Mouse (Mus musculus) stomach, embryonic 15.5 days (tissue): Measurements from ENCODE around the gene Apol11a. TPM values are rescaled to one million over a fixed set of nuclear protein-coding genes. Genes with fewer than 3 reads are reported as not detected.
"Not testable (repeated sequence)": the region's sequence is repeated elsewhere in the genome, so short reads cannot be mapped to it uniquely, and the experiment has no call there.

Source experiments
- ATAC-seq: fragments of 200-750 bp; cut with Nextera tagmentation; 2 replicates; pipeline ENCODE4 v1.8.0; 2017; ENCODE audit warnings: low read depth, moderate number of reproducible peaks, moderate TSS enrichment; ENCODE audit not compliant: insufficient read depth, low FRiP score
- H3K27ac ChIP-seq: fragments of 300-500 bp; sonication (generic); 2 replicates; pipeline ENCODE4 v1.5.1; 2015; ENCODE audit warnings: mild to moderate bottlenecking, inconsistent platforms
- H3K27me3 ChIP-seq: fragments of 300-500 bp; sonication (generic); replicated peaks from 2 replicates; pipeline ENCODE4 v1.6.1; 2015; ENCODE audit warnings: inconsistent platforms
- H3K36me3 ChIP-seq: fragments of 300-500 bp; sonication (generic); 2 replicates; pipeline ENCODE4 v1.6.1; 2015; ENCODE audit warnings: inconsistent platforms
- H3K4me1 ChIP-seq: fragments of 300-500 bp; sonication (generic); 2 replicates; pipeline ENCODE4 v1.6.1; 2015; ENCODE audit warnings: inconsistent platforms
- H3K4me2 ChIP-seq: fragments of 300-500 bp; sonication (generic); 2 replicates; pipeline ENCODE4 v1.6.1; 2015; ENCODE audit warnings: mild to moderate bottlenecking, inconsistent platforms
- H3K4me3 ChIP-seq: fragments of 300-500 bp; sonication (generic); replicated peaks from 2 replicates; pipeline ENCODE4 v1.5.1; 2015; ENCODE audit warnings: inconsistent platforms
- H3K9ac ChIP-seq: fragments of 300-500 bp; sonication (generic); 2 replicates; pipeline ENCODE4 v1.6.1; 2015; ENCODE audit warnings: inconsistent platforms
- H3K9me3 ChIP-seq: fragments of 300-500 bp; sonication (generic); 2 replicates; pipeline ENCODE4 v1.6.1; 2016; ENCODE audit warnings: inconsistent platforms
- WGBS: fragments of 180-500 bp; shearing (Covaris S2); methylation state at CpG from one replicate; pipeline ENCODE4 v1.1.7; 2015; 5-methylcytosine and 5-hydroxymethylcytosine counted together
- polyA plus RNA-seq: library from polyadenylated mRNA; unstranded; fragments of >200 nt; fragmentation: Nextera tagmentation; extraction: Ambion mirVana; gene quantifications from 2 replicates; pipeline ENCODE4 v1.2.1, GENCODE M21; 2015

Gene Apol11a
- polyA plus RNA-seq, result not detected in 2 replicates

- not testable (repeated sequence) for H3K4me1 ChIP-seq, H3K27ac ChIP-seq, ATAC-seq, H3K36me3 ChIP-seq, H3K4me2 ChIP-seq, H3K27me3 ChIP-seq, H3K4me3 ChIP-seq, H3K9ac ChIP-seq, H3K9me3 ChIP-seq
Measured at GRCm38 (mm10) chr15:77507966-77508365, at the start of gene Apol11a. TSS of gene Apol11a (plus strand) at chr15:77508271.

DNA sequence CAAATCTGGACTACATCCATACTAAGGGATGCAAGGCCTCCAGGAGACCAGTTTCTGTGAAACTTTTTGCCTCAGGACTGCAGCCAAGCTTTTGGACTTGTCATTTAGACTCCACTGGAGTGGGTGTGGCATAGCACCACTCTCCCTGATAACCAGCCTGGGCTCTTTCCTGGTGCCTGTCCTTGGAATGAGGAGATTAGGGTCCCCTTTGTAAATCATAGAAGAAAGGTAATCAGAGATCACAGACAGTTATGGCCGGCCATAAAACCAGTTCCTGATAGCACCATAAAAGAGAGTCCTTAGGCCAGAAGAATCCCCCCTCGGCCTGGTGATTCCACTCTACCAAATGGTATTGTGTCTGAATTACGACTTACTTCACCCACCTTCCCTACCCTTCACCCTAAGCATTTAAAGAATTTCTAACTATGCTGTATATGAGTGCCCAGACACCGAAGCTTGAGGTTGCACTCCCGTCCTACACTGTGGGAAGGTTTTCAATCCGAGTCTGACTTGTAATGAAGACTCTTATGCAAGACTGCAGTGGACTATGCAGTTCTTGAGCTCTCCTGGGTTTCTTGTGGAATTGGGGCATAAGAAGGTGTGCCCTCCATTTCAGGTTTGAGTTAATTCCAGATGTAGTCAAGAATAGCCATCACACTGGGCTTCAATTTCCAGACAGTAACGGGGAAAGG is 33.2 kb upstream of the Apol11a start:
- H3K4me2 ChIP-seq, H3K27me3 ChIP-seq, H3K4me1 ChIP-seq, H3K4me3 ChIP-seq, H3K36me3 ChIP-seq, H3K27ac ChIP-seq, ATAC-seq, H3K9ac ChIP-seq, H3K9me3 ChIP-seq: not testable (repeated sequence)
- 63% methylated on average over 7 of the region's 7 CpGs for WGBS

- H3K4me2 ChIP-seq, H3K36me3 ChIP-seq, H3K9me3 ChIP-seq, H3K4me1 ChIP-seq, H3K4me3 ChIP-seq, H3K27me3 ChIP-seq, ATAC-seq, H3K27ac ChIP-seq, H3K9ac ChIP-seq: not testable (repeated sequence)
- WGBS, result 75% methylated on average over 2 of the region's 2 CpGs
Measured at GRCm38 (mm10) chr15:77476693-77477092, 31.4 kb upstream of the Apol11a start, which contains the start of gene Apol10a. TSS of gene Apol10a (plus strand) at chr15:77477047.

- Histone ChIP-seq H3K27ac (no peak overlapping the region), H3K4me2 (no peak overlapping the region), H3K4me1 (no peaks in the 10 kb centered on the region), H3K27me3 (no peaks in the 10 kb centered on the region), H3K9me3 (no peaks in the 10 kb centered on the region), H3K9ac (no peak overlapping the region), H3K36me3 (no peaks in the 10 kb centered on the region), H3K4me3 (no peak overlapping the region)
- WGBS, result 67% methylated on average over 4 of the region's 4 CpGs
- no peak for ATAC-seq
Measured at GRCm38 (mm10) chr15:77482140-77482794, 25.8 kb upstream of the Apol11a start.

- ATAC-seq, H3K4me3 ChIP-seq: not testable (repeated sequence)
Measured at GRCm38 (mm10) chr15:77493181-77493580, 14.9 kb upstream of the Apol11a start.

GRCm38 (mm10) chr15:77494694-77495093 is 13.4 kb upstream of the Apol11a start:
- not testable (repeated sequence) for H3K9me3 ChIP-seq, H3K36me3 ChIP-seq, H3K27me3 ChIP-seq, H3K4me2 ChIP-seq, H3K4me1 ChIP-seq, H3K4me3 ChIP-seq, H3K9ac ChIP-seq, ATAC-seq, H3K27ac ChIP-seq
- WGBS, result 54% methylated on average over 1 of the region's 1 CpGs

More at GRCm38 (mm10) chr15:77493181-77493580, 14.9 kb upstream of the Apol11a start:
- H3K9me3 ChIP-seq, H3K4me1 ChIP-seq, H3K27ac ChIP-seq, H3K9ac ChIP-seq, H3K36me3 ChIP-seq, H3K4me2 ChIP-seq, H3K27me3 ChIP-seq: not testable (repeated sequence)
- WGBS, result no CpG with 5 or more reads among the region's 1 CpGs

DNA sequence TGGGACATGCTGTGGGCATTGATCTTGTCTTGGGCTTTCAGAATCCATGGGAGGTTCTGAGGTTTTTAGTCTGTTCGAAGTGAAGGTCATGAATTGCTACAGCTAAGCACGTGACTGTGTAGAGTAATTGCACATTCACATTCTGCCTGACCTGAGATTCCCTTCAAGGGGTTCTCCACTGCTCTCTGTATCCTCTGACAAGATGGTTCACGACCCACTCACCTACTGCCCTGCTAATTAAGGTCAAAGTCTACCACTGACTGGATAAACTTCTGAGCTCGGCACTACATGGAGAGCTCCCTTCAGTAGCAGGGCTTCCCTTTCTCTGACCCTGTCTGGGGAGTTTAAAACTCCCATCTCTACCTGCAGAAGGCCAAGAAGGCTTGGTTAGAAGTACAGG is 12.5 kb downstream of the Apol11a start:
- H3K36me3 ChIP-seq, ATAC-seq, H3K4me2 ChIP-seq, H3K4me1 ChIP-seq, H3K27ac ChIP-seq, H3K9ac ChIP-seq, H3K27me3 ChIP-seq, H3K9me3 ChIP-seq, H3K4me3 ChIP-seq: not testable (repeated sequence)
- WGBS, result 54% methylated on average over 4 of the region's 4 CpGs

- H3K27ac ChIP-seq, H3K9me3 ChIP-seq, H3K36me3 ChIP-seq, H3K4me1 ChIP-seq, H3K27me3 ChIP-seq, H3K9ac ChIP-seq, ATAC-seq, H3K4me2 ChIP-seq, H3K4me3 ChIP-seq: not testable (repeated sequence)
- WGBS, result 7% methylated on average over 6 of the region's 6 CpGs
Measured at GRCm38 (mm10) chr15:77523186-77523843, 15.2 kb downstream of the Apol11a start.

DNA sequence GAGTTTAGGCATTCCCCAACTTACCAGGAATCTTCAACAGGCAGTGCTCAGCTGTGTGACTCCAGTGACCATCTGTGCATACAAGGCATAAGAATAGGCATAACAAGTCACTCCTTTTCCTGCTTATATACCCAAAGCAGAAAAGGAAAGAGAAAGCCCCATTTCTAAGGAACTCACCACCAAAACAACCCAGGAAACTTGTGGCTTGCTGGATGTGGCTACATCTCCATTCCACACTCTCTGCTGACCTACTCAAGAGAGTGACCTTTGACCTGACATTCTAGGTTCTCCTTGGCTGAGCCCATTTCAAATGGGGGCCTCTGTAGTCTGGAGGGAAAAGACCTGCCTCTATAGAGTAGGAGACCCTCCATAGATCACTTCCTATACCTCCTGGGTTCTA is 25.1 kb downstream of the Apol11a start, which contains the start of gene Apol7c:
Gene Apol7c (minus strand): TSS at position 101 of the 400 bp plus-strand sequence.
- Histone ChIP-seq H3K9me3 (no peaks in the 10 kb centered on the region), H3K4me3 (no peak within 1 kb of the TSS), H3K4me2 (no peak within 1 kb of the TSS), H3K36me3 (no peaks in the 10 kb centered on the region), H3K27ac (no peak within 1 kb of the TSS), H3K4me1 (no peaks in the 10 kb centered on the region), H3K27me3 (no peaks in the 10 kb centered on the region), H3K9ac (no peak within 1 kb of the TSS)
- ATAC-seq, result no peak

DNA sequence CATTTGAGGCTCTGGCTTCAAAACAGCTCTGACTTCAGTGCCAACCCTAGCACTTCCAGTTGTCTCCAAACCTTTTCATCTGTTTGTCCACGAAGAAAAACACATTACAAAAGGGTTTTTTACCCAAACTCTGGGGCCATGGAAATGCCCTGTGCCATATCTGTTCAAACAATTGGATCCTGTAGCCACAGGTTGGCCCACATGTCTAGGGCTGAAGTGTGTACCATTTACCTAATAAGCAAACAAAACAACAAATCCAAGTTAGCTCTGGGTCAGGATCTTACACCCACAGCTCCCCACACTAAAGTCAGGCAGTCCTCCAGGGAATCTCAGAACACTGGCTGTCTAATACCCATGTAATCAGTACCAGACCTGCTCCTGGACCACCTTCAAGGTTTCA is 31.1 kb downstream of the Apol11a start:
- not testable (repeated sequence) for H3K4me1 ChIP-seq, H3K9me3 ChIP-seq, H3K9ac ChIP-seq, H3K4me3 ChIP-seq, H3K27me3 ChIP-seq, H3K27ac ChIP-seq, H3K4me2 ChIP-seq, H3K36me3 ChIP-seq, ATAC-seq
- 33% methylated on average over 1 of the region's 1 CpGs for WGBS

DNA sequence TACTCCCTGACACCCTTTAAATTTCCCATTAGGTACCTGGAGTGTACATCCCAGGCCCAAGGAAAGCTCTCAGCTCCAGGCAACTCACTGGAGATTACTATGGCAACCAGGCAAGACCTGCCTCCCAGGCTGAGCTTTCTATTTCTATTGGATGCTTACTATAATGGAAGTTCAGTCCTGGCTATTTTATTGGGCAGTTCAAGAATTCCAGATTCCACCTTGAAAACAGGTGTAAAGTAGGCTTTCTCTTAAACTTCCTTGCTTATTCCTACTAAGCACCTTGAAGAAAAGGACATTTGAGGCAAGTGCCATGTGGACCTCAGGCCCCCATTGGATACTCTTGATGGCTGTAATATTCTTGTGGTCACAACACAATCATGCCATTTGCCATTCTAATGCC is 53.7 kb downstream of the Apol11a start, which contains the start of gene 1700025B11Rik:
Gene 1700025B11Rik (minus strand): TSS at position 101 of the 400 bp plus-strand sequence.
- no peaks in the 10 kb centered on the region for H3K36me3 ChIP-seq
- ATAC-seq, result no peak
- no peak within 1 kb of the TSS for H3K27ac ChIP-seq
- no peaks in the 10 kb centered on the region for H3K4me1 ChIP-seq
- H3K9me3 ChIP-seq, result no peaks in the 10 kb centered on the region
- H3K9ac ChIP-seq, result no peak within 1 kb of the TSS
- H3K4me2 ChIP-seq, result no peak within 1 kb of the TSS
- H3K27me3 ChIP-seq, result no peaks in the 10 kb centered on the region
- H3K4me3 ChIP-seq, result no peak within 1 kb of the TSS

DNA sequence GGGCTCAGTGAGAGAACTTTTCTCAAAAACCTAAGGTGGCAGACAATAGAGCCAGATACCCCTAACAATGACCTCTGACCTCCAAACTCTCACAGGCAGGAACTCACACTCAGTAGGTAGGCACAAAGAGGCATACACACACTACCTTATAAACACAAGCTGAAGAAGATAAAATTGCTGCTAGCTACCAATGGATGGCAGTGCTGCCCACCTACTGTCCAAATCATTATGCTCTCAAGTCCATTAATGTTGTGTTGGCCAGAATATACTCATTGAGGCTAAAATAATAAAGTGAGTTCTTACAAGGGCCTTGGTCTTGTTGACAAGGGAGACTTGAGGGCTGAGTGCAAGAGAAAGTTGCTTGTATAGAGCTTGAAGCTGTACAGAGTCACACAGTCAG is 55.1 kb downstream of the Apol11a start:
- no peak overlapping the region for H3K4me3 ChIP-seq
- no peak overlapping the region for H3K27ac ChIP-seq
- no peak overlapping the region for H3K9ac ChIP-seq
- H3K36me3 ChIP-seq, result no peaks in the 10 kb centered on the region
- ATAC-seq, result no peak
- H3K4me1 ChIP-seq, result no peaks in the 10 kb centered on the region
- no peaks in the 10 kb centered on the region for H3K9me3 ChIP-seq
- no peak overlapping the region for H3K4me2 ChIP-seq
- no peaks in the 10 kb centered on the region for H3K27me3 ChIP-seq
